Mouse (Mus musculus) hindbrain, embryonic 13.5 days (tissue): ENCODE measurements at regions not wholly inside any gene's neighbourhood (a gene's known extent, or its start where the extent isn't known, plus 50 kb on each side); places are given as distances from the start of the nearest gene placed in this dataset.

Source experiments
- ATAC-seq: fragments of 200-750 bp; cut with Nextera tagmentation; 2 replicates; pipeline ENCODE4 v1.8.0; 2017; ENCODE audit warnings: moderate TSS enrichment; ENCODE audit not compliant: low FRiP score
- H3K27ac ChIP-seq: fragments of 300-500 bp; sonication (generic); 2 replicates; pipeline ENCODE4 v1.5.1; 2015; ENCODE audit warnings: inconsistent platforms, mild to moderate bottlenecking, moderate library complexity
- H3K27me3 ChIP-seq: fragments of 300-500 bp; sonication (generic); 2 replicates; pipeline ENCODE4 v1.6.1; 2015; ENCODE audit warnings: mild to moderate bottlenecking, inconsistent platforms
- H3K36me3 ChIP-seq: fragments of 300-500 bp; sonication (generic); 2 replicates; pipeline ENCODE4 v1.6.1; 2015; ENCODE audit warnings: mild to moderate bottlenecking, inconsistent platforms
- H3K4me1 ChIP-seq: fragments of 300-500 bp; sonication (generic); replicated peaks from 2 replicates; pipeline ENCODE4 v1.6.1; 2015; ENCODE audit warnings: inconsistent platforms
- H3K4me2 ChIP-seq: fragments of 300-500 bp; sonication (generic); 2 replicates; pipeline ENCODE4 v1.6.1; 2015; ENCODE audit warnings: inconsistent platforms, mild to moderate bottlenecking, moderate library complexity
- H3K4me3 ChIP-seq: fragments of 300-500 bp; sonication (generic); 2 replicates; pipeline ENCODE4 v1.5.1; 2015; ENCODE audit warnings: mild to moderate bottlenecking, inconsistent platforms
- H3K9ac ChIP-seq: fragments of 300-500 bp; sonication (generic); 2 replicates; pipeline ENCODE4 v1.6.1; 2015; ENCODE audit warnings: mild to moderate bottlenecking, inconsistent platforms
- H3K9me3 ChIP-seq: fragments of 300-500 bp; sonication (generic); 2 replicates; pipeline ENCODE4 v1.6.1; 2016; ENCODE audit warnings: inconsistent platforms
- WGBS: fragments of 180-500 bp; shearing (Covaris S2); methylation state at CpG from one replicate; pipeline ENCODE4 v1.1.7; 2015; 5-methylcytosine and 5-hydroxymethylcytosine counted together

DNA sequence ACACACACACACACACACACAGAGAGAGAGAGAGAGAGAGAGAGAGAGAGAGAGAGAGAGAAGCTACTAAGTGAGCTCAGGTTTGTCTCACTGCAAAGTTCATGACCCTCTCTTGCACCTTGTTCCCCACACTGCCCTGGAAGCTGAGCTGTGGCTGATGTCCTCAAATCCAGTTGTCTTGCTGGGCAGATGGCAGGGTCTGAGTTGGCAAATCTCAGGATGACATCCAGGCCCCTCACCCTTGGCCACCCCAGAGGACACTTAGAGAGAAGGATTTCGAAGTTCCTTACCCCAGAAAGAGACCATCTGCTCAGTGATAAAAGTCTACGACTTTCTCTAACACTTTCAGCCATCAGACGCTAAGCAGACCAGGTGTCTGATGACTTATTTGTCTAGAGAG, 160.1 kb upstream of the Nlrp1b start:
- H3K9ac ChIP-seq = no peak overlapping the region

DNA sequence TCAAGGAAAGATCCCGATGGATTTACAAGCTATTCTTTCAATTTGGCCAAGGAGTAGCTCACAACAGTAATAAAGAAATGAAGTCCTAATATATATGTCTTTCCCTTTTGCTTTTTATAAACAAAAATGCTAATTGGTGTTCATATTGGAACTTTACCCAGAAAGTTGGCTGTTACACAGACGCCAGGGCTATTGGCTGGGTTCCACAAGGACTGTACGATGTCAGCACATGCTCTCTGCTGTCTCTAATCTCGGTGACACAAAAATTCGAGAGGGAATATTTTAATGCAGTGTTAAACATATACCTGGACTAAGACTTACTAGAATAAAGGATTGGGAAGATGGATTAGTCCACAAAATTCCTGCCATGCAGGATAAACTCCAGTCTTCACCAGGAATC, 162.9 kb upstream of the Nlrp1b start:
- Histone ChIP-seq H3K27me3 (no peaks in the 10 kb centered on the region), H3K4me1 (peaks cover 16% of the 10 kb centered on the region), H3K4me2 (no peak overlapping the region), H3K36me3 (no peaks in the 10 kb centered on the region), H3K27ac (no peak overlapping the region), H3K4me3 (no peak overlapping the region), H3K9me3 (no peaks in the 10 kb centered on the region), H3K9ac (no peak overlapping the region)
- 78% methylated on average over 5 of the region's 5 CpGs for WGBS
- ATAC-seq = no peak

More for the DNA sequence above, 160.1 kb upstream of the Nlrp1b start:
- Histone ChIP-seq H3K27me3 (no peaks in the 10 kb centered on the region), H3K4me1 (peaks cover 16% of the 10 kb centered on the region), H3K27ac (no peak overlapping the region; the same call in 1 of the 2 replicates), H3K4me3 (no peak overlapping the region), H3K4me2 (no peak overlapping the region), H3K36me3 (no peaks in the 10 kb centered on the region), H3K9me3 (no peaks in the 10 kb centered on the region)
- 83% methylated on average over 3 of the region's 3 CpGs for WGBS
- no peak for ATAC-seq

DNA sequence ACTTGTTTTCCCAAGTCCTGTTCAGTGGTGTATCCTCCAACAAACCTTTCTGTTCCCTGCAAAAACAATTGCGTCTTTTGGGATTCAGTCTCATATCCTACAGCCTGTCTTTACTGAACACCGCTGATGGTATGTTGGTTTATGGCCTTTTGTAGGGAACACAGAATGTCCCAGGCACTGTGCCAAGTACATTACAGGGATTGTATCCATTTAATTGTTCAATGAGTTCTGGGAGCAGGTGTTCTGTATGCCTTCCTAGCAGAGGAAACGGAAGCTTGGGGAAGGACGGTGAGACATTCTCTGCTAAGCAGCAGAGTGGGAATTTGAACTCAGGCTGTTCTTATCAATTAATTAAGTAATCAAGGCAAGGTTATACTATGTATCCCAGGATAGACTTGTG, 164.5 kb upstream of the Nlrp1b start:
- H3K27ac ChIP-seq = no peak overlapping the region
- no peak for ATAC-seq
- H3K9ac ChIP-seq = no peak overlapping the region
- H3K4me2 ChIP-seq = no peak overlapping the region
- no peaks in the 10 kb centered on the region for H3K36me3 ChIP-seq
- H3K9me3 ChIP-seq = no peaks in the 10 kb centered on the region
- H3K4me3 ChIP-seq = no peak overlapping the region
- H3K27me3 ChIP-seq = no peaks in the 10 kb centered on the region
- peaks cover 3% of the 10 kb centered on the region for H3K4me1 ChIP-seq
- 48% methylated on average over 4 of the region's 4 CpGs for WGBS

DNA sequence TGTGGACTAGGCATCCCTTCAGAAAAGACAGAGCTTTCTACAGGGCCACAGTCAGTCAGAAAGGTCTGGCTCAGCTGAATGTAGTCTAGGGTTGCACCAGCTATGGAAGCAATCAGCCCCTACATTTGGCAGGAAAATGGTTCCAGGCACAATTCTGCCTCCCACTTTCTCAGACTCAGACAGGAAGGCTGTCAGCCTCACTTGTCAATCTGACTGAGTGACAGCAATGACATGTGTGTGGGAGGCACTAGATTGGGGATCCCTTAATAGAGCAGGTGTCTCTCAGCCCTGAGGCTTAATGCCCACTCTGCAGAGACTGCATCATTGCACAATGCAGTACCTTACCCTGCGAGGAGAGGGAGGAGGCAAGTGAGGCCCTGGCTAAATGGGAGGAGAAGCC, 165.1 kb upstream of the Nlrp1b start:
- no peaks in the 10 kb centered on the region for H3K27me3 ChIP-seq
- H3K4me3 ChIP-seq = no peak overlapping the region
- H3K9ac ChIP-seq = no peak overlapping the region
- no peaks in the 10 kb centered on the region for H3K36me3 ChIP-seq
- no peaks in the 10 kb centered on the region for H3K9me3 ChIP-seq
- WGBS = 78% methylated on average over 1 of the region's 1 CpGs
- no peak overlapping the region for H3K4me2 ChIP-seq
- no peak overlapping the region for H3K27ac ChIP-seq
- ATAC-seq = no peak
- no peaks in the 10 kb centered on the region for H3K4me1 ChIP-seq

DNA sequence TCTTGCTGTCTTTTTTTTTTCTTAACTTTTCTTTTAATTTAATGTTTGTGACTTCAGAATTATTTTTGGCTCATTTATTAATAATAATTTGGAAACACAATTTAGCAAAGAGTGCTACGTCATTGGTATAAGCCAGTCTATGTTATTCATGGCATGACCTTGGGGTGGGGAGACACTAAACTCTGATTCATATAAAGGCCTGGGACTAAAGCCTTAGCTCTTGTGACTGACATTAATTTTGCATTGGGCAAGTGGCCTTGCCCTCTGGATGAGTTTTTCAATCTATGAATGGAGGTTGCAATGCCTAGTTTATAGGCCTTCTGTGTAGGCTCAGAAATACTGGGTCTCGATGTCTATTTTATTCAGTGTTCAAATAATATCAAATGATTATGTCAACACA, 169.8 kb upstream of the Nlrp1b start:
- no peaks in the 10 kb centered on the region for H3K27me3 ChIP-seq
- no peaks in the 10 kb centered on the region for H3K36me3 ChIP-seq
- no peaks in the 10 kb centered on the region for H3K9me3 ChIP-seq
- no peak overlapping the region for H3K4me2 ChIP-seq
- H3K9ac ChIP-seq = no peak overlapping the region
- H3K4me3 ChIP-seq = no peak overlapping the region
- 96% methylated on average over 2 of the region's 2 CpGs for WGBS
- H3K27ac ChIP-seq = no peak overlapping the region
- no peaks in the 10 kb centered on the region for H3K4me1 ChIP-seq
- no peak for ATAC-seq

DNA sequence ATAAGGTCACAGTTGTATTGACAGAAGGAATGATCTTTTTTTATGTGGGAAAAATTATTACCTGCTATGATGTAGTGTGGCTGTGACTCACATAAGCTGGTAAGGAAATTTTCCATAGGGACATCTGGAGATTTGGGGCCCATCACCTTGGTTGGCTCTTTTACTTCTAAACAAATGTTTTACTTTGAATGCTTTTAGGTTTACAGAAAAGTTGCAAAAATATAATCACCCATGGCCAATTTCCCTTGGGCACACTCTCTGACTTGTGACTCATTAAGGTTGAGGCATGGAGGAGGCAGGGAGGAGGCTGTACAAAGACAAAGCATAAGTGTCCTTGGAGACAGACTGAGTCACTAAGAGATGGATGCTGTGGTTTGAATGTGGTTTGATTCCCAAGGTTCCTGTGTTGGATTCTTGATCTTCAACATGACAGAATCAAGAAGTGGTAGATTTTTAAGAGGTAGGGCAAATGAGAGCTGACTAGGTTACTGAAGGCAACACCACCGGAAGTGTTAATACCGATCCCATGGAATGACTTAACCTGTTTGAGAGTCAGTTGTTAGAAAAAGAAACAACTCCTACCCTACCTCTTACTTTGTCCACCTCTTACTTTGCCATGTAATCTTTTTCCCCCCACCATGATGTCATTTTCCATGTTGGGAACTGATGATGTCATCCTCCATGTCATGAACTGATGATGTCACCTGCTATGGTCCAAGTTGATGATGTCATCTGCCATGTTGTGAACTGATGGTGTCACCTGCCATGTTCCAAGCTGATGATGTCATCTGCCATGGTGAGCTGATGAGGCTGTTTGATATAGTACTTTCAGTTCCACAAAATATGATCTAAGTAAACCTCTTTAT, 171.1 kb upstream of the Nlrp1b start:
- no peak overlapping the region for H3K9ac ChIP-seq
- H3K4me3 ChIP-seq = no peak overlapping the region
- no peaks in the 10 kb centered on the region for H3K9me3 ChIP-seq
- H3K4me2 ChIP-seq = no peak overlapping the region
- no peaks in the 10 kb centered on the region for H3K36me3 ChIP-seq
- no peaks in the 10 kb centered on the region for H3K4me1 ChIP-seq
- ATAC-seq = no peak
- no peak overlapping the region for H3K27ac ChIP-seq
- 96% methylated on average over 2 of the region's 2 CpGs for WGBS
- no peaks in the 10 kb centered on the region for H3K27me3 ChIP-seq

DNA sequence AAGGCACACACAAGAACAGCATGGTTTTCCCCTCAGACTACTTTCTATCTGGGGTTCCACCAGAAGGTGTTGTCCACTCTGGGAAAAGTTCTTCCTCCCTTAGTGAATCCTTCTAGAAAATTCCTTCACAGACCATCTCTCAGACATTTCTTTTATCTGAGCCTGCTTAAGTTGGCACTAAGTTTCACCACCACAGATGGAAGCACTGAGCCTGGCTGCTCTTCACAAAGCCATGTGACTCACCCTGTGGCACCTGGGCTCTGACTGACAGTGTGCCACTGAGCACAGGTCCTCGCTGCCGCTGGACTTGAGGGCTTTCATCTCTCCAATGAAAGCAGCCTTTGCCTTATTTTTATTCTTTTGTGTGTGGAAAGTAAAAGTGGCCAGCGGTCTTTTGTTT, 173.8 kb upstream of the Nlrp1b start:
- no peaks in the 10 kb centered on the region for H3K9me3 ChIP-seq
- 87% methylated on average over 3 of the region's 3 CpGs for WGBS
- peaks cover 5% of the 10 kb centered on the region; the same call in 1 of the 2 replicates for H3K4me1 ChIP-seq
- no peak overlapping the region for H3K4me3 ChIP-seq
- no peak overlapping the region for H3K9ac ChIP-seq
- H3K27ac ChIP-seq = no peak overlapping the region
- no peaks in the 10 kb centered on the region for H3K36me3 ChIP-seq
- no peak for ATAC-seq
- H3K27me3 ChIP-seq = no peaks in the 10 kb centered on the region
- no peak overlapping the region for H3K4me2 ChIP-seq

DNA sequence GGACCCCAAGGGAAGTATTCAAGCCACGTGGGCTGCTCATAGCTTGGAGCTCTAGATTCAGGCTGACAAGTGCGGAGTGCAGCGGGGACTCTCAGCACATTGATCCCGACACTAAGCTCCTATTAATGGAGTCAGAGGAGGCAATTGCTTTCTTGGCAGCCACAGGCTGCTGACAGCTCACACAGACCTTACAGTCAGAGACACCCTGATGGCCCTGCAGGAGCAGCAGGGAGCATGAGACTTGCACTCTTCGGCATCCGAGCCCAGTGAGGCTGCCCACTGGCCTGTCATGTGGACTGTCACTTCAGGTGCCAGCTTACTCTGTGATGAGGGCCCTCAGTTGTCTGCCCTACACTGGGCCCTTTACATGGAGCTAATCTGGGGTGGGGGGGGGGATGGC, 176.5 kb upstream of the Nlrp1b start:
- no peak overlapping the region for H3K4me3 ChIP-seq
- WGBS = 67% methylated on average over 6 of the region's 6 CpGs
- no peaks in the 10 kb centered on the region for H3K27me3 ChIP-seq
- no peak overlapping the region for H3K27ac ChIP-seq
- ATAC-seq = no peak
- H3K4me2 ChIP-seq = no peak overlapping the region
- no peaks in the 10 kb centered on the region for H3K9me3 ChIP-seq
- H3K4me1 ChIP-seq = peaks cover 5% of the 10 kb centered on the region; the same call in 1 of the 2 replicates
- no peak overlapping the region for H3K9ac ChIP-seq
- no peaks in the 10 kb centered on the region for H3K36me3 ChIP-seq

DNA sequence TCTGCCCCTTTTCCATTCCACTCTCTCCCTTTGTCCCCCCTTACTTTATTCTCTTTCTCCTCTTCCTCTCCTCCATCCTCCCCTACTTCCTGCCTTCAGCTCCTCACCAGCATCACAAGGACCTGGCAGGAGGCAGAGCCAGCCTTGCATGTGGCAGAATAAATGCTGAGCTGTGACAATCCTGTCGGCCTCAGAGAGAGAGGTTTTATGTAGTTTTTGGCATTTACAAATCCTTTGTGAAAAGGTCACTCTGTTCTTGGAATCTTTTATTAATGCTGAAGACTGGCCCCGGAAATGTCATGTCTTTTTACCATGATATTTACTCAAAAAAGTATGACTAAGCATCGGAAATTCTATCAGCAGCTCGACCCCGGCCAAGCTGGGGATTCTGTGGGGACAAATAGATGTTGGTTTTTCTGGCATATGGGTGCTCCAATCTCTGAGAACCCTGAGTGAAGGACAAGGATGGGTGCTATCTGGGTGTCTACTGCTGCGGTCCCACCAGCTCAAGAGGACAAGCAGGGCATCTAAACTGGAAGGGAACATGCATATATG, 178.8 kb upstream of the Nlrp1b start:
- H3K27ac ChIP-seq = no peak overlapping the region
- no peaks in the 10 kb centered on the region for H3K9me3 ChIP-seq
- no peak overlapping the region for H3K4me3 ChIP-seq
- no peaks in the 10 kb centered on the region for H3K27me3 ChIP-seq
- 90% methylated on average over 6 of the region's 6 CpGs for WGBS
- no peak overlapping the region for H3K4me2 ChIP-seq
- no peak overlapping the region for H3K9ac ChIP-seq
- no peak for ATAC-seq
- peaks cover 7% of the 10 kb centered on the region for H3K4me1 ChIP-seq
- no peaks in the 10 kb centered on the region for H3K36me3 ChIP-seq

DNA sequence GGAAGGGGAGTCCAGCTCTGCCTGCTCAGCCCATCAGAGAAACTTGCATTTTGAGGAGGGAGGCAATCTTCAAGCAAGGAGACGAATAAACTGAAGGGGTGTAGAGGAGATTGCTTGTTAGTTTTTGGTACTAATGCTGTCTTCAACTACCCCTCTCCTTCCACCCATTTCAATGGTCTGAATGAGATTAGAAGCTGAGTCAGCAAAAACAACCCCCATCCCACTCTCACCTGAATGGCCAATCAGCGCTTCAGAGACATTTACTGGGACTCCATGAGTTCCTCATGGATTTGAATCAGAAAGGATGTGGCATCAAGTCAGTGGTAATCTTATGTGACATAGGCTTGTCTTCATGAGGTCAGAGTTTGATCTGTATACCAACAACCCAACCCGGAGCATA, 180.0 kb upstream of the Nlrp1b start:
- no peak for ATAC-seq
- no peak overlapping the region for H3K4me3 ChIP-seq
- H3K4me1 ChIP-seq = peaks cover 20% of the 10 kb centered on the region
- H3K36me3 ChIP-seq = no peaks in the 10 kb centered on the region
- H3K9ac ChIP-seq = no peak overlapping the region
- H3K27ac ChIP-seq = no peak overlapping the region
- H3K4me2 ChIP-seq = no peak overlapping the region
- no peaks in the 10 kb centered on the region for H3K27me3 ChIP-seq
- H3K9me3 ChIP-seq = no peaks in the 10 kb centered on the region
- 96% methylated on average over 3 of the region's 3 CpGs for WGBS

DNA sequence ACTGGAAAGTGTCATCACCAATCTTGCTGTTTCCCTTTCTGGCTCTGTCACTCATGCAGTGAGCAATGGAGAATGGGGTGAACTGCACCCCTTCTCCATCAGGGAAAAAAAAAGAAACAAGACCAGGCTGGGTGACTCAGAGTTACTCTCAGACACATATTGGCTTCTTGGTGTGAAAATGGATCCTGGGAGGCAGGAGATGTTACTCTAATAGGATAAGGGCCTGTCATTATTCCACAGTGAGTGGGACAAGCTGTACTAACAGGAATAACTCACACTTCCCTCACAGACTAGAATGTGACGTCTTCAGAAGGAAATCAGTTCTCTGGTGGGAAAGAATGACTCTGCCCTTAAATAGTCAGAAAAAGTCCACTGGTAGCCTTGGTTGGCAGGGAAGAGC, 181.4 kb upstream of the Nlrp1b start:
- Histone ChIP-seq H3K4me2 (no peak overlapping the region), H3K4me1 (peaks cover 20% of the 10 kb centered on the region), H3K9me3 (no peaks in the 10 kb centered on the region), H3K27ac (no peak overlapping the region), H3K36me3 (no peaks in the 10 kb centered on the region), H3K27me3 (no peaks in the 10 kb centered on the region), H3K4me3 (no peak overlapping the region), H3K9ac (no peak overlapping the region)
- 87% methylated on average over 1 of the region's 1 CpGs for WGBS
- ATAC-seq = no peak

DNA sequence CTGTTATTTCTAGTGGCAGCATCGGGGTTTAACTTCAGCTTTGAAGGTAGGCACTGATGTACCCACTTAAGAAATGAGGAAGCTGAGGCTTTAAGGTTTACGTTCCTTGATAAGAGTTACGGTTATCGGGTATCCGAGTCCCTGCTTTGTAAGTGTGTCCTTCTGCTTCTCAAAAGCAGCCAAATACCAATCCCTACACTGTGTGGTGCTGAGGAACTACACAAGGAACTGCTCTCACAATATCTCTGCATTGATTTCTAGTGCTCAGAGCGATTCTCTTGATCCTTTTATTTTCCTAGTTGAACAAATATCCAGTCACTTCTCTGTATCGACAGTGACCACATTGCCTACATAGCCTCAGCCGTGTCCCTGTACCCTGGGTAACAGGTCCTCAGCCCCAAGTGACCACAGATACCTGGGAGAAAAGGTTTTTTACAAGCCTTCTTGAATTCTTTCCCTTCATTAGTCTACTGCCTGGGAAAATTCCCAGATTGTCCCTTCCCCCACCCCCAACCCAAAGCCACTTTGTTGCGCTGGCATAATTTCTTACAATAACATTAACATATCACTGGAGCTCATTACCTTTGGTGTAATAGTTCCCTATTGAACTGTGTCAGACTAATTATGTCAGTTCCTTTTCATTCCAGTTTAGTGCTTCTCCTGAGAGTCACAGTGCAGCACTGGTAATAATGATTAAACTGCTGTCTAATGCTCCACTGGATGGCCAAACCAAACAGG, 184.0 kb upstream of the Nlrp1b start:
- 48% methylated on average over 9 of the region's 9 CpGs for WGBS
- Histone ChIP-seq H3K4me2 (no peak overlapping the region), H3K27ac (peak overlapping the region; percentile 68), H3K36me3 (no peaks in the 10 kb centered on the region), H3K4me1 (peaks cover 15% of the 10 kb centered on the region), H3K4me3 (no peak overlapping the region), H3K27me3 (no peaks in the 10 kb centered on the region), H3K9ac (no peak overlapping the region), H3K9me3 (no peaks in the 10 kb centered on the region)
- peak; percentile 90 for ATAC-seq
